In the genomic region with DNA sequence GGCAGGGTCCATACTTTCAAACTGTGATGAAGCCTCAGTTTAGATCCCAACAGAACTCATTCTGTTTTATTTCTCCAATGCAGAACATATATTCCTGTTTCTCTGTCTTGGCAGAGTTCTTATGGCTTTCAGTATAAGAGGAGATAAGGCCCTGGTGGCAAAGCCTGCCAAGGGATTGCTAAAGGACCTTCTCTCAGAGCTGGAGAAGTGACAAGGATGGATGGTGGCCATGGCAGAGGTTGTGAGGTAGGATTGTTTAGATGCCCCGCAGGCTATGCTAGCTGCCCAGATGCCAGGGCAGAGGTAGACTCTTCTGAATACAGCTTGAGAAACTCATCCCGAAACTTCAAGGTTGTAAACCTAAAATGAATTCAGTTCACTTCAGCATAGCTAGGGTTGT, we compare ENCODE assay signal across 32 mouse cellular contexts.
"Had no signal": no experiment of that assay in that cellular context is flagged by ENCODE, and none has a peak within 500 bp of the region (broad histone marks: within the 10 kb centered on the region; RNA-seq: fewer than 3 reads in every experiment).

No protein-coding gene starts in this region.

- H3K27me3 ChIP-seq: limb, embryonic 12.5 days; limb, embryonic 15.5 days; liver, embryonic 12.5 days; lung, embryonic 15.5 days; megakaryocyte, embryonic 14.5 days; midbrain, embryonic 12.5 days; midbrain, embryonic 13.5 days; midbrain, embryonic 15.5 days; neural tube, embryonic 12.5 days; neural tube, embryonic 13.5 days had no signal

- DNase-seq: left cerebral cortex, postnatal 4 days; liver; liver, embryonic 13.5 days; liver, postnatal 0 days; lung, adult 18-20 months; lung, adult 2 months; lung, embryonic 14.5 days; lung, postnatal 14 days; lung, postnatal 36 days; lung, postnatal 4 days; midbrain, embryonic 14.5 days had no signal

- ATAC-seq: liver, embryonic 12.5 days; liver, postnatal 0 days; lung, postnatal 0 days; midbrain, embryonic 13.5 days; midbrain, embryonic 15.5 days; midbrain, embryonic 16.5 days had no signal

- H3K4me1 ChIP-seq: limb, embryonic 15.5 days; liver, embryonic 15.5 days; lung, embryonic 15.5 days; midbrain, embryonic 15.5 days had no signal

- H3K36me3 ChIP-seq: limb, embryonic 10.5 days; limb, embryonic 12.5 days; limb, embryonic 13.5 days; limb, embryonic 15.5 days; liver, embryonic 12.5 days; liver, embryonic 13.5 days; liver, embryonic 15.5 days; lung, embryonic 15.5 days; midbrain, embryonic 10.5 days; midbrain, embryonic 12.5 days; midbrain, embryonic 13.5 days; midbrain, embryonic 15.5 days; neural tube, embryonic 12.5 days; neural tube, embryonic 13.5 days had no signal

- H3K9ac ChIP-seq: limb, embryonic 12.5 days; limb, embryonic 13.5 days; limb, embryonic 15.5 days; liver, embryonic 12.5 days; liver, embryonic 13.5 days; liver, embryonic 14.5 days; liver, embryonic 15.5 days; liver, postnatal 0 days; lung, embryonic 14.5 days; lung, embryonic 15.5 days; midbrain, embryonic 12.5 days; midbrain, embryonic 13.5 days; midbrain, embryonic 15.5 days; neural tube, embryonic 12.5 days; neural tube, embryonic 13.5 days had no signal

- H3K4me2 ChIP-seq: limb, embryonic 12.5 days; limb, embryonic 13.5 days; limb, embryonic 15.5 days; liver, embryonic 11.5 days; liver, embryonic 12.5 days; liver, embryonic 13.5 days; liver, embryonic 15.5 days; lung, embryonic 14.5 days; lung, embryonic 15.5 days; midbrain, embryonic 11.5 days; midbrain, embryonic 12.5 days; midbrain, embryonic 13.5 days; midbrain, embryonic 15.5 days; neural tube, embryonic 12.5 days; neural tube, embryonic 13.5 days had no signal

- H3K4me3 ChIP-seq: limb, embryonic 10.5 days; limb, embryonic 12.5 days; limb, embryonic 13.5 days; limb, embryonic 15.5 days; liver, embryonic 12.5 days; liver, embryonic 13.5 days; liver, embryonic 15.5 days; lung, embryonic 15.5 days; megakaryocyte, embryonic 14.5 days; midbrain, embryonic 10.5 days; midbrain, embryonic 12.5 days; midbrain, embryonic 13.5 days; midbrain, embryonic 15.5 days; myocyte; neural tube, embryonic 12.5 days; neural tube, embryonic 13.5 days had no signal

- H3K9me3 ChIP-seq: limb, embryonic 10.5 days; limb, embryonic 12.5 days; limb, embryonic 13.5 days; limb, embryonic 15.5 days; liver, embryonic 12.5 days; liver, embryonic 13.5 days; liver, embryonic 15.5 days; lung, embryonic 15.5 days; megakaryocyte, embryonic 14.5 days; midbrain, embryonic 10.5 days; midbrain, embryonic 12.5 days; midbrain, embryonic 13.5 days; midbrain, embryonic 15.5 days; neural tube, embryonic 12.5 days; neural tube, embryonic 13.5 days had no signal

- H3K27ac ChIP-seq: limb, embryonic 10.5 days; limb, embryonic 12.5 days; limb, embryonic 13.5 days; limb, embryonic 15.5 days; liver, embryonic 12.5 days; liver, embryonic 13.5 days; liver, embryonic 14.5 days; liver, embryonic 15.5 days; lung, embryonic 15.5 days; macrophage; midbrain, embryonic 10.5 days; midbrain, embryonic 12.5 days; midbrain, embryonic 13.5 days; midbrain, embryonic 15.5 days; neural tube, embryonic 12.5 days; neural tube, embryonic 13.5 days had no signal
